Mouse (Mus musculus): ENCODE measurements around the gene Slc6a2.

Gene Slc6a2

GRCm38 (mm10) chr8:92959779-92960178, at the start of gene Slc6a2:
Gene Slc6a2, plus strand, starts transcription at chr8:92960079.
- DNase-seq (ENCODE audit: low spot score), result no peak

- no peak for DNase-seq (ENCODE audit: low spot score)
These were observed 48.4 kb upstream of the Slc6a2 start for GRCm38 (mm10) chr8:92911477-92911876.

- no peak for DNase-seq (ENCODE audit: low spot score)
These were observed 46.5 kb upstream of the Slc6a2 start for GRCm38 (mm10) chr8:92913396-92913795.

- DNase-seq (ENCODE audit: low spot score), result no peak
These were observed 43.8 kb upstream of the Slc6a2 start for GRCm38 (mm10) chr8:92916082-92916481.

- no peak for DNase-seq (ENCODE audit: low spot score)
These were observed 38.1 kb upstream of the Slc6a2 start for GRCm38 (mm10) chr8:92921768-92922167.

- DNase-seq (ENCODE audit: low spot score), result no peak
These were observed 30.9 kb upstream of the Slc6a2 start for GRCm38 (mm10) chr8:92928986-92929385.

GRCm38 (mm10) chr8:92938056-92938455, 21.8 kb upstream of the Slc6a2 start:
- DNase-seq (ENCODE audit: low spot score), result no peak

GRCm38 (mm10) chr8:92949071-92949470, 10.8 kb upstream of the Slc6a2 start:
- DNase-seq (ENCODE audit: low spot score), result no peak

- DNase-seq (ENCODE audit: low spot score), result no peak
These were observed 9.1 kb upstream of the Slc6a2 start for GRCm38 (mm10) chr8:92950639-92951371.

GRCm38 (mm10) chr8:92954044-92954443, 5.8 kb upstream of the Slc6a2 start:
- DNase-seq (ENCODE audit: low spot score), result no peak

- no peak for DNase-seq (ENCODE audit: low spot score)
These were observed 602 bp downstream of the Slc6a2 start for GRCm38 (mm10) chr8:92960451-92960911.

- no peak for DNase-seq (ENCODE audit: low spot score)
These were observed 1.2 kb downstream of the Slc6a2 start for GRCm38 (mm10) chr8:92961088-92961487.

- no peak for DNase-seq (ENCODE audit: low spot score)
These were observed 4.7 kb downstream of the Slc6a2 start for GRCm38 (mm10) chr8:92964556-92964955.

GRCm38 (mm10) chr8:92972949-92973348, 13.1 kb downstream of the Slc6a2 start:
- no peak for DNase-seq (ENCODE audit: low spot score)

GRCm38 (mm10) chr8:92976656-92977055, 16.8 kb downstream of the Slc6a2 start:
- no peak for DNase-seq (ENCODE audit: low spot score)

GRCm38 (mm10) chr8:92982491-92982890, 22.6 kb downstream of the Slc6a2 start:
- DNase-seq (ENCODE audit: low spot score), result no peak

- DNase-seq (ENCODE audit: low spot score), result no peak
These were observed 24.5 kb downstream of the Slc6a2 start for GRCm38 (mm10) chr8:92984376-92984775.

GRCm38 (mm10) chr8:92996840-92997239, 37.0 kb downstream of the Slc6a2 start:
- no peak for DNase-seq (ENCODE audit: low spot score)

GRCm38 (mm10) chr8:92998600-92998999, 38.7 kb downstream of the Slc6a2 start:
- DNase-seq (ENCODE audit: low spot score), result no peak

- no peak for DNase-seq (ENCODE audit: low spot score)
These were observed 50.4 kb downstream of the Slc6a2 start for GRCm38 (mm10) chr8:93010286-93010685.

GRCm38 (mm10) chr8:93011439-93011838, 51.6 kb downstream of the Slc6a2 start:
- DNase-seq (ENCODE audit: low spot score), result no peak

- no peak for DNase-seq (ENCODE audit: low spot score)
These were observed 52.3 kb downstream of the Slc6a2 start for GRCm38 (mm10) chr8:93012226-93012625.

- no peak for DNase-seq (ENCODE audit: low spot score)
These were observed 54.4 kb downstream of the Slc6a2 start for GRCm38 (mm10) chr8:93014300-93014699.

- DNase-seq (ENCODE audit: low spot score), result no peak
These were observed 61.9 kb downstream of the Slc6a2 start for GRCm38 (mm10) chr8:93021738-93022137.
